Mouse (Mus musculus) lung, adult 2 months (tissue): ENCODE data around the gene Dpysl5. TPM values are rescaled to one million over a fixed set of nuclear protein-coding genes. Genes with fewer than 3 reads are reported as not detected.

Source experiments
- DNase-seq: peaks from one replicate; pipeline ENCODE4 v3.0.0; 2022
- H3K4me1 ChIP-seq: fragments of 200-500 bp; 2 replicates; pipeline ENCODE4 v1.6.1; 2011; ENCODE audit warnings: low read length; ENCODE audit not compliant: control insufficient read depth, insufficient read depth
- H3K4me3 ChIP-seq: fragments of 200-500 bp; replicated peaks from 2 replicates; pipeline ENCODE3; 2011; ENCODE audit warnings: low read depth, mild to moderate bottlenecking, control low read depth, low read length; ENCODE audit errors: extremely low read depth
- CTCF ChIP-seq: fragments of 200-500 bp; IDR thresholded peaks from 2 replicates; pipeline ENCODE4 v1.5.1; 2011; ENCODE audit warnings: mild to moderate bottlenecking, low read length, control low read depth; ENCODE audit not compliant: insufficient read depth
- POLR2A ChIP-seq: fragments of 200-500 bp; IDR thresholded peaks from 2 replicates; pipeline ENCODE4 v1.6.1; 2011; ENCODE audit warnings: low read depth, mild to moderate bottlenecking, control low read depth, low read length, borderline replicate concordance; ENCODE audit errors: extremely low read depth
- WGBS: fragments of 180-500 bp; shearing (Covaris S2); methylation state at CpG from one replicate; pipeline ENCODE4 v1.1.7; 2018; 5-methylcytosine and 5-hydroxymethylcytosine counted together
- polyA plus RNA-seq: library from polyadenylated mRNA; depleted of rRNA; stranded (reverse); fragments of >200 nt; gene quantifications from 2 replicates; pipeline ENCODE4 v1.2.3, GENCODE M21; 2012

Gene Dpysl5
- polyA plus RNA-seq, 1 experiment, result 5.6 TPM

DNA sequence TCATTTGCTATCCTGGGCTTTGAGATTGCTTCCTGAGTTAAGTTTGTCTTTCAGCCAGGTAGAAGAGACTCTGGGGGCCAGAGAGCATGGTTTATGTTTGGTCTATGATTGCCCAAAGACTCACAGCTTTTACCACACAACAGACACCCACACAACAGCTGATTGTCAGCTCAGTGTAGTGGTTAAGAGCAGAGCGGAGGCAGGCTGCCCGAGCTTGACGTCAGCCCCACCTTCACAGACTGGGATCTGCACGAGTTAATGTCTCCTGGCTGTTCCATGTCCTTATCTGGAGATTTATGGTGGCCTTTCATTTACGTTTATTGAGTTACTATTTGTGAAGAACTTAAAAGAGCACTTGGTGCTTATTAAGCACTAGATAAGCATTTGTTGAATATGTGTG is 43.9 kb downstream of the Dpysl5 start:
- no peak for DNase-seq
- Histone ChIP-seq H3K4me3 (no peak overlapping the region), H3K4me1 (no peaks in the 10 kb centered on the region)
- WGBS, result 58% methylated on average over 5 of the region's 5 CpGs
- no peak for TF ChIP-seq CTCF
- no peak for TF ChIP-seq POLR2A

DNA sequence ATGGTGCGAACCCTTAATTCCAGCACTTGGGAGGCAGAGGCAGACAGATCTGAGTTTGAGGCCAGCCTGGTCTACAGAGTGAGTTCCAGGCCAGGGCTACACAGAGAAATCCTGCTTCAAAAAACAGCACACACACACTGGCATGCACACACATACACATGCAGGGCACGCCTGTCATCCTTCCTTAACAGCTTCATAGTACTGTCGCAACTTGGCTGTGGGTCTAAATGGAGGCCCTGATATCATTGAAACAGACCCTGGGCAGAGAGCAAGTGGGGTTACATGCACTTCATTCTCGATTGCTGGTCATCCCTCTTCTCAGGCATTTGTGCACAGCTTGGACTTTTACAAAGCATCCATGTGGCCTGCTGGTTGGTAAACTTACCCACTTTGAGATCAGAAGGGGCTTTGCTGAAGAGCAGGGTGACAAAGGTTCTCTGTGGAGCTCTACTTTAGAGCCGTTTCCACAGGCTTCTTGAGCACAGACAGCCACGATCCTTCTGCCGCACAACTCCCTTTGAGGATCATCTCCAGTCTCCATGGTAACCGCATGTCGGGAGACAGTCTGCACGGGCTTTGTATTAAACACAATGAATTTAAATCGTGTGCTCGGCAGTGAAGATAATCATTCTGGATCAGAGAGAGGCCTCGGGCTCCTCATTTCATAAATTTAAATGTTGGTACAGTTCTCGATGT is 51.6 kb downstream of the Dpysl5 start:
- no peak overlapping the region for H3K4me3 ChIP-seq
- no peaks in the 10 kb centered on the region for H3K4me1 ChIP-seq
- TF ChIP-seq POLR2A (no peak), CTCF (no peak)
- WGBS, result 70% methylated on average over 14 of the region's 14 CpGs
- no peak for DNase-seq

DNA sequence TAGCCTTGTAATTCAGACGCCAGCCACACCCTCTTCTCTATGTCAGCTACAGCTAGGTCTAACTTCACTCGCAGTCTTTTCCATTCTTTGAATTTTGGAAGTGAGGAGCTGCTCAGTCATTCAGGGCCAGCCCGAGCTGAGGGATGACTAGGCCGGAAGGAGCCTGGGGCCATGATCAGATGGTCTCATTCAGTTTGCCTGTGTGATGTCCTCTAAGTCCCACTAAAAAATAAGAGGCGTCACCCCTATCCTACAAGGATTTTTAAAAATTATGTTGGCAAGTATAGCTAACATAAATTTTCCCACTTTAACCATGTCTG is 52.1 kb downstream of the Dpysl5 start:
- Histone ChIP-seq H3K4me1 (no peaks in the 10 kb centered on the region), H3K4me3 (no peak overlapping the region)
- WGBS, result 84% methylated on average over 5 of the region's 5 CpGs
- no peak for TF ChIP-seq POLR2A
- TF ChIP-seq CTCF, result no peak
- no peak for DNase-seq

DNA sequence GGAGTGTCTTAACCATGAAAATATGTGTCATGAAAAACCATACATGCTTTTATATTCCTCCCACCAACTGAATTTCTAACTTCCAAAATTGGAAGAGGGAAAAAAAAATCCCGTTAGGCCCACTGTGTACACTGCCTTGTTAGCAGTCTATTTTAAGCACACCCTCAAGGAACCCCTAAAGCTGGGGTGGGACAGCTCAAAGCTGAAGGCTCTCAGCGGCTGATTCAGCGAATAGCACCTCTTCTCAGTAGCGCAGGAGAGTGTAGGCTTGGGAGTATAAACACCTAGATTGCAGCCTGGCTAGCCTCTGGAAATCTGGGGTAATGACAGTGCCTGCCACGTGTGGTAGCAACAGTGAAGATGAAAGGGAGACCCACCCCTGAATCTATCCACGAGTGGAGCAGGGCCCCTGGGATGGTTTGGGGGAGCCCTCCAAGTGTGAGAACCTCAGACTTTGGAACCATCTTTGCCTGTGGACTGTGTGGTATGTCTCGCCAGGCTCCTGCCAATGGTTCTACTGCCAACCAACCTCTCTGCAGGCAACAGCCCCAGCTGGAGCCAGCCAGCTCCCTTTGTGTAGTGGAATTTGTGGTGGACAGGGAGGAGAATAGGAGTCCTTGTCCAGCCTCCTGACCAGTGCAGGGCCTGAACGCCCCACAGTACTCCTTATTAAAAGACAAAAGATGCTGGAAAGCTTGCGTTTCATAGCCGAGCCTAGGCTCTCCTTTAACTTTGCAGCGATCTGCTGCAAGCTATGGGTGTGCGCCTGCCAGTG is 54.4 kb downstream of the Dpysl5 start:
- TF ChIP-seq CTCF (no peak), POLR2A (no peak)
- WGBS, result 80% methylated on average over 12 of the region's 12 CpGs
- DNase-seq, result no peak
- Histone ChIP-seq H3K4me1 (peaks cover 5% of the 10 kb centered on the region; the same call in 1 of the 2 replicates), H3K4me3 (no peak overlapping the region)

DNA sequence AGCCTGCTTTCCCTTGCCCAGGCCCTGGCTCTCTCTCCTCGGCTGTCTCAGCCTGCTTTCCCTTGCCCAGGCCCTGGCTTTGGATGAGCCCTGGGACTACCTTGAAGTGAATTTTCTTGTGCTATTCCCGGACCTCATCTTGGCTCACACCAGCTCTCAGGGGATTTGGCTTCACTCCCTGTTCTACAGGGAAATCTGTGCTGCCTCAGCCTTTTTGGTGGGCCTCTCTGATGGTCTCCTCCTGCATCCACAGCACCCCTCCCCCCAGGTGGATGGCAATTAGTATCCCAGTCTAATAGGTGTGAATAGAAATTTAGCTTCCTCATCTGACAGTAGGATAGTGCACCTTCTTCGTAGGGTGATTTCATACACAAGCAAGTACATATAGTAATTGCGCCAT is 56.7 kb downstream of the Dpysl5 start:
- no peak overlapping the region for H3K4me3 ChIP-seq
- TF ChIP-seq CTCF (no peak), POLR2A (no peak)
- 54% methylated on average over 4 of the region's 4 CpGs for WGBS
- peaks cover 7% of the 10 kb centered on the region; the same call in 1 of the 2 replicates for H3K4me1 ChIP-seq
- DNase-seq, result no peak

DNA sequence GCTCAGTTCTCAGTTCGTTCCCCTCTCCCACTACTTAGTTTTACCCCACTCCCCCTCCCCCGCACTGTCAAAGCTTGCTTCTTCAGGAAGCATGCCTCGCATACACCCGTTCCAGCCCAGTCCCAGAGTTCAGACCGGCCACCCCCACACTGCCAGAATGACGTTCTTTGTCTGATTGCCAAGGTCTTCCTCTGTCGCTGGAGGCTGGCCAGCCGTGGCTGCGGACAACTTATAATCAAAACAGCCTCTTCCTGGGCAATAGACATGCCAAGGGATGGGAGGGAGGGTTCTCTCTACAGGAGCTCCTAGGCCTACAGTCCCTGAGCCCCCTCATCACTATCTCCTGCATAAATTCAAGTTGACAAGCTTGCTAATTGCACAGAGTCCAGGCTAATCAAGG is 57.2 kb downstream of the Dpysl5 start:
- DNase-seq, result peak; percentile 42
- 9% methylated on average over 9 of the region's 9 CpGs for WGBS

DNA sequence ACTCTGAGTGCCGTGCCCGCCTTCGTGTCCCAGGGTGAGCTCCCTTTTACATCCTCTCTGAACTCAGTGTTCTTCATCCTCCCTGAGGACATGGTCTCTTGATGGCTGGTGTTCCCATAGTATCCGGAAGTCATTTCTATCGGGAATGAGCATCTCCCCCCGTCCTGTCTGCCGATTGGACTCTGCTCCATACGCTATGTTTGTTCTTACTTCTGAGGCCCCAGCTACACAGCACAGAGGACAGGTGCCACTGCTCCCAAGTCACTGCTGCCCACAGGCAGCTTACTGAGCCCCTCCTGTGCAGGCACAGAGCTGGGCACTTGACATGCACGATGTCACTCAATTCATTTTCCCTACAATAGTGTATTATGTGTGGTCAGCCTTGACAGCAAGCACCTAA is 57.7 kb downstream of the Dpysl5 start:
- no peak for DNase-seq
- TF ChIP-seq POLR2A (no peak), CTCF (no peak)
- H3K4me3 ChIP-seq, result no peak overlapping the region
- WGBS, result 37% methylated on average over 9 of the region's 9 CpGs
- peaks cover 7% of the 10 kb centered on the region; the same call in 1 of the 2 replicates for H3K4me1 ChIP-seq

More for the DNA sequence above, 57.2 kb downstream of the Dpysl5 start:
- TF ChIP-seq POLR2A (no peak), CTCF (no peak)
- peaks cover 7% of the 10 kb centered on the region; the same call in 1 of the 2 replicates for H3K4me1 ChIP-seq
- no peak overlapping the region for H3K4me3 ChIP-seq

DNA sequence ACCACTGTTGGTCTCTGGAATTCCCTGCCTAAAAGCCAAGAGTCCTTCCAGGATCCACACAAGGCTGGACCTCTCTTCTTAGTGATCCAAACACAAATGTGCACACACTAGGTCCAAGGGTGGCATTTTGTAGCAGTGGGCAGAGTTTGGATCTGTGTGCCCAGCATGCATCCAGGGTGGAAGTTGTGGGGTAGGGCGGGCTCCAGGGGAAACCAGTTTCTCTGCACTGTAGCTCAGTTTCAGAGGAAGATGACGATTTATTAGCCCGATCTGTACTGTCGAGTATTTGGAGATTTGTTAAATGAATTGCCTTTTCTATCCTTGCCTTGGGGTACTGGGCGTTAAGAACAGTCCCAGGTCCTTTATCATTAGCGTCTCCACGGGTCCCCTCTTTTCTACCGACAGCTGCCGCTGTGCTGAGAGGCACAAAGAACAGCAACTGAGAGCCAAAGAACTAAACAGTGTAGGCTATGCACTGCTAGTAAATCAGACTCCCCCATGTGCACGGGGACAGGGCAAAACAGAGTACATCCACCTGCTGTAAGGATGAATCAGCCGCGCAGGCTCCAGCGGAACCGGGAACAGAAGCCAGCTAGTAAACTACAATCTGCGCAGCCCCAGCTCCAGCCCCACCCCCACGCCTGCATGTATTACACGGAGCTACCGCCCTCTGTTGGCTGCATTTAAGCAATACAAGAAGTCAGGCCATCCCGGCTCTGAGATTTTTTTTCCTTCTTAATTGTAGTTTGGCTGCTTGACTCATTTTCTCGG is 63.4 kb downstream of the Dpysl5 start:
- H3K4me3 ChIP-seq, result no peak overlapping the region
- 12% methylated on average over 20 of the region's 20 CpGs for WGBS
- TF ChIP-seq CTCF, result peak; percentile 79
- no peak for TF ChIP-seq POLR2A
- H3K4me1 ChIP-seq, result peaks cover 2% of the 10 kb centered on the region; the same call in 1 of the 2 replicates
- peak; percentile 80 for DNase-seq

DNA sequence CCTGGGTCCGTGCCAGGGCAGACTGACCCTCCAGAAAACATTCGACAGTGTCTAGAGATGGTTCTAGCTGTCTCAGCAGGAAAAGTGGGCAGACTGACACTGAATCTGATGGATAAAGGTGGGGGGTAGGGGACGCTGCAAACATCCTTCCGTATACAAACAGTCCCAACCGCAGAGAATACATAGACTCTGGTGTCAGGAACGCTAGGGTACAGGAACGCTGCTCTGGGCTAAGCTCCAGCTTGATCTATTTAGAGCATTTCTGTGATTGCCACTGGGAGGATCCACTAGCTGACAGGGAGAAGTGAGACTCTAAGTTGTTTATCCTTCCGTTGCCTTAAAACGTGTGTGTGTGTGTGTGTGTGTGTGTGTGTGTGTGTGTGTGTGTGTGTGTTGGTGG is 69.3 kb downstream of the Dpysl5 start:
- TF ChIP-seq POLR2A (no peak), CTCF (no peak)
- no peak for DNase-seq
- no peak overlapping the region for H3K4me3 ChIP-seq
- 38% methylated on average over 9 of the region's 9 CpGs for WGBS
- no peaks in the 10 kb centered on the region for H3K4me1 ChIP-seq
